Mouse (Mus musculus) small intestine, adult 2 months (tissue): ENCODE results near the gene Fam133b.

ENCODE experiments used
- CTCF ChIP-seq: fragments of 200-500 bp; IDR thresholded peaks from 2 replicates; pipeline ENCODE4 v1.5.1; 2012; ENCODE audit warnings: low read depth, mild to moderate bottlenecking, control low read depth, inconsistent platforms, low read length, moderate library complexity, mixed read lengths; ENCODE audit not compliant: insufficient replicate concordance, insufficient read length; ENCODE audit errors: extremely low read depth
- POLR2A ChIP-seq: fragments of 200-500 bp; IDR thresholded peaks from 2 replicates; pipeline ENCODE4 v1.6.1; 2012; ENCODE audit warnings: low read depth, mild to moderate bottlenecking, control low read depth, inconsistent platforms, low read length, moderate library complexity

GRCm38 (mm10) chr5:3515477-3515876, 28.2 kb upstream of the Fam133b start:
- TF ChIP-seq POLR2A (no peak), CTCF (no peak)
